ENCODE assay signal across 9 mouse cellular contexts in the genomic region with DNA sequence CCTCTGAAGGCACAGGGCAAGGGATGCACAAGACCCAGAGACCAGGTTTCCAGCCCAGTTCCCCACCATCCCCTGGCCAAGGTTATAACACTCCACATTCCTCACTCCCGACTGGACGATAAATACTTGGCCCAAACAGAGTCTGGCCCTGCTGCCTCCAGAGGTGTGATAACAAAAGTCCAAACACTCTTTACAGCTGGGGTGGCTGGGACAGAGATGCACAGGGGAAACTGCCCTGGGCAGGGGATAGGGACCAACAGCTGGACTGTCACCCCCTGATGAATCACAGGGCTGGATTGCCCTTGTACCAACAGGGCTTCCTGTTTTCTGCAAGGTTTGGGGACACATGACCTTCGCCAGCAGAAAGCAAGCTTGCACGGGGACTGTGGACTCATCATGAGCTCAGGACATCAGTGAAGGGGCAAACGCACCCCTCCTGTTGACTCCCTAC.
A peak's percentile ranks its signal among the peaks of the same experiment; 100 is the strongest.
DNase-seq lines count a peak whose midpoint lies in the region; ATAC-seq and TF ChIP-seq lines count a peak whose summit lies in the region.
"Had no signal": no experiment of that assay in that cellular context is flagged by ENCODE, and none has a peak within 500 bp of the region (broad histone marks: within the 10 kb centered on the region; RNA-seq: fewer than 3 reads in every experiment).

No protein-coding gene starts in this region.

- H3K36me3 ChIP-seq in lung, postnatal 0 days (ENCODE audit: insufficient read depth, low read length) = peaks cover 23% of the 10 kb centered on the region
- no peaks in the 10 kb centered on the region for H3K36me3 ChIP-seq in hindbrain, embryonic 14.5 days (replicated peaks; ENCODE audit: control insufficient read depth, insufficient read depth)

- H3K27ac ChIP-seq in lung, postnatal 0 days (ENCODE audit: low read length) = peak overlapping the region; percentile 95
- no peak overlapping the region for H3K27ac ChIP-seq in hindbrain, embryonic 14.5 days

- H3K4me2 ChIP-seq in lung, postnatal 0 days (replicated peaks; ENCODE audit: low read depth, low read length) = no peak overlapping the region
- H3K4me2 ChIP-seq in hindbrain, embryonic 14.5 days (replicated peaks) = no peak overlapping the region
- H3K4me2 ChIP-seq: embryonic facial prominence, embryonic 12.5 days had no signal

- H3K4me1 ChIP-seq in lung, postnatal 0 days (ENCODE audit: insufficient read depth, low read depth, low read length) = peaks cover 39% of the 10 kb centered on the region
- no peaks in the 10 kb centered on the region for H3K4me1 ChIP-seq in hindbrain, embryonic 14.5 days (replicated peaks; ENCODE audit: control insufficient read depth, insufficient read depth, low read length)

- 0 out of 2 replicates have a peak overlapping the region, but pooled peaks have one; percentile 12 for H3K9ac ChIP-seq in lung, postnatal 0 days (replicated peaks; ENCODE audit: low read depth)
- no peak overlapping the region for H3K9ac ChIP-seq in hindbrain, embryonic 14.5 days
- H3K9ac ChIP-seq: embryonic facial prominence, embryonic 12.5 days had no signal

- DNase-seq in adrenal gland, adult (ENCODE audit: inconsistent age in 2 of 2, low spot score in 1 of 2) = peak; percentile 80 to 92
- DNase-seq in adrenal gland, postnatal 4 days (ENCODE audit: low spot score in 2 of 2) = no peak
- DNase-seq in adrenal gland, postnatal 25 days = peak; percentile 54
- DNase-seq in heart, postnatal 10 days = peak; percentile 73 to 75
- DNase-seq in lung, postnatal 0 days (ENCODE audit: low spot score) = peak; percentile 87
- DNase-seq in ovary, adult 18-20 months (ENCODE audit: low spot score) = no peak
- no peak for DNase-seq in right cerebral cortex, adult 18-20 months
- no peak for DNase-seq in hindbrain, embryonic 14.5 days (ENCODE audit: low spot score)

- 34% methylated on average over 5 of the region's 5 CpGs for WGBS in lung, postnatal 0 days
- 88% methylated on average over 5 of the region's 5 CpGs for WGBS in hindbrain, embryonic 14.5 days

- no peaks in the 10 kb centered on the region for H3K9me3 ChIP-seq in lung, postnatal 0 days (ENCODE audit: low read length)
- H3K9me3 ChIP-seq in hindbrain, embryonic 14.5 days (ENCODE audit: control insufficient read depth, low read length) = no peaks in the 10 kb centered on the region
- H3K9me3 ChIP-seq: embryonic facial prominence, embryonic 12.5 days had no signal

- TF ChIP-seq CTCF in lung, postnatal 0 days (IDR thresholded peaks at IDR 0.05) = no peak

- TF ChIP-seq EP300 in lung, postnatal 0 days (IDR thresholded peaks at IDR 0.05) = no peak

- ATAC-seq in lung, postnatal 0 days = peak; percentile 55
- no peak for ATAC-seq in hindbrain, embryonic 14.5 days (ENCODE audit: low FRiP score)

- no peak overlapping the region for H3K4me3 ChIP-seq in lung, postnatal 0 days (ENCODE audit: low read depth, low read length)
- no peak overlapping the region for H3K4me3 ChIP-seq in hindbrain, embryonic 14.5 days (replicated peaks; ENCODE audit: low read length)
- H3K4me3 ChIP-seq: embryonic facial prominence, embryonic 12.5 days had no signal

- intact Hi-C loops in heart, postnatal 10 days (cut with DNase I) = loop anchor here (5.0 to 10.0 kb wide), 2 partner anchors 128 to 196 kb away; partner anchors contain the start of genes Cxcr1 and Rufy4

- no peaks in the 10 kb centered on the region for H3K27me3 ChIP-seq in lung, postnatal 0 days (replicated peaks; ENCODE audit: insufficient read depth, low read length)
- H3K27me3 ChIP-seq in hindbrain, embryonic 14.5 days (ENCODE audit: control insufficient read depth, insufficient read depth, low read length) = no peaks in the 10 kb centered on the region
- H3K27me3 ChIP-seq: embryonic facial prominence, embryonic 12.5 days had no signal

Comparison
In these comparisons a context has a peak if more than half of its experiments do, and no peak if none do; other contexts are left out.
1. DNase-seq: peak in adrenal gland, adult (2 of 2), adrenal gland, postnatal 25 days (single experiment), heart, postnatal 10 days (2 of 2) and lung, postnatal 0 days (single experiment); none in adrenal gland, postnatal 4 days (0 of 2), ovary, adult 18-20 months (single experiment), right cerebral cortex, adult 18-20 months (single experiment) and hindbrain, embryonic 14.5 days (single experiment).